Mouse (Mus musculus) left cerebral cortex, postnatal 36 days (tissue): ENCODE data around the gene 1810037I17Rik. TPM values are rescaled to one million over a fixed set of nuclear protein-coding genes. Genes with fewer than 3 reads are reported as not detected.
"Not testable (repeated sequence)": the region's sequence is repeated elsewhere in the genome, so short reads cannot be mapped to it uniquely, and the experiment has no call there.

Experiments
- DNase-seq, 2 experiments: peaks; one replicate each; pipeline ENCODE4 v3.0.0; 2021 to 2022; ENCODE audit warnings: low spot score in 2 of 2, mixed read lengths in 1 of 2
- intact Hi-C: fragments of 180-260 bp; cut with DNase I; formaldehyde crosslinking; loops from one replicate; pipeline ENCODE4 v1.15.1; 2025
- total RNA-seq, 2 experiments: library from RNA; stranded (reverse); gene quantifications; 2 replicates each; pipeline ENCODE4 v1.2.3; 2021

Gene 1810037I17Rik
- total RNA-seq, 2 experiments from 2014 or later: 56.6 to 67.5 TPM

DNA sequence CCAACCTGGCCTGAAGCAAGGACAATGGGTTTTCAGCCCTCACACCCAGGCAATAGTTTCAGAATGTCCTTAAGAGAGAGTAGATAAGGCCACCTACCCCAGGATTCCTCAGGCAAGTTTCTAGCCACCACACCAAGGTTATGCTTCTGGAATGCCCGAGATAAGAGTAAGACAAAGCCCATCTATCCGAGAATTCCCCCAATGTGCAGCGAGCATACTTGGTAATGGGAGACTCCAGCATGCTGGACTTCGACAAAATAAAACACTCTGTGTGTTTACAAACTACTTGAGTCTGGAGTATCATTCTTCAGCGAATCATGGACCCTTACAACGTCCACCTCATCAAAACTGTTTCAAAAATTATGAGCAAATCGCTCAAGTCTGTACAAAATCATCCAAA is 856 bp upstream of the 1810037I17Rik start:
- intact Hi-C loops: loop anchor here (5.0 kb wide), 1 partner anchor 59 kb away; the partner anchor contains the start of gene Usp53

DNA sequence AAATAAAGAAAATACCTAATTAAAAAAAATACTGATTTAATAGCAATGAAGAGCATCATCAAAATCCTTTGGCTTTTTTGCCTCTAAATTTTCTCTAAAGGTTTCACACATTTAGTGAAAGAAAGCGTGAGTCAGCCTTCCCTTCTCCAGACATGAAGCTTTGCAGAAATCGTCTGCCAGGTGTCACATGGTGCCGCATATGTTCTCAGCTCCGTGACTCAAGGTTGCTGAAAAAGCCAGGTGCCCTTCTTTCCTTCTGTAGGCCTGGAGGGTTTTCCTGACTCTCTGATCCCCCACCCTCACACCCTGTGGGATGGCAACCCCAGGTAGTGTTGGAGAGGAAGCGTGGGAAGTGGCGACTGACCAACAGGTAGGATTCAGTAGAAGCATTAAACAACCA is 5.7 kb downstream of the 1810037I17Rik start:
- intact Hi-C loops: no loop called here
- peak; percentile 47 to 60 for DNase-seq

More for the DNA sequence above, 856 bp upstream of the 1810037I17Rik start:
- DNase-seq: no peak

DNA sequence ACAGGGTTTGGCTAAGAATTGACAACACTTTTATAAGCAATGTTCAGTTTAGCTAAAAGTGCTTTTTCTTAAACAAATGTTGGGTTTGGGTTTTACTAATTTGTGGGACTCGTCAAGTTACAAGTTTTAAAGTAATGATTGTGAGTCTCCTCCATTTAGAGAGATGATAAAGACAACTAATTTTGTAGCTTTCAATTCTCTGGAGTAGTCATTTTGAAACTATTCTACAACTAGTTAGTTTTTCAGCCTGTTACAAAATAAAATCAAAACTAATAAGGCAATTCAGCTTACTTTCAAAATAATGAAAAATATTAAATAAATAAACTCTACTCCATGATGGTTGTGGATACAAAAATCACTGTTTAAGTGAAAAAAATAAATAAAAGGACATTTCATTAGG is 8.5 kb downstream of the 1810037I17Rik start:
- DNase-seq: no peak
- intact Hi-C loops: no loop called here

DNA sequence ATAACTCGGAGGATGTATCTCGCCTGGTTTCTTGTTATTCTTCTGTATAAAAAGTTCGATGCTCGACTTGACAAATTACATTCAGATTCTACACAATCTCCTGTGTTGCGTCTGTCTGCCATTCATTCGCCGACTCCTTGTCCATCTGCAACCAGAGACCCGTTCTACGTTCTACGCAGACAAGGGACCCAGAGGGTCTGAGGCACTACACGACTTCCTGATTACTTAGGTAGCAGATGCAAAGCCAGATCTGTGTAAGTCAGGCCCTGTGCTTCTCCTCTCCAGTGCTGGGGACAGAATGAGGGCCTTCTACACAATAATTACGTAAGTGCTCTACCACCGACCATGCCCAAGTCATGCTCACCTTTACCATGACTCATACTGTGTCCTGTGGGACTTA is 13.2 kb downstream of the 1810037I17Rik start:
- DNase-seq, intact Hi-C loops: not testable (repeated sequence)

DNA sequence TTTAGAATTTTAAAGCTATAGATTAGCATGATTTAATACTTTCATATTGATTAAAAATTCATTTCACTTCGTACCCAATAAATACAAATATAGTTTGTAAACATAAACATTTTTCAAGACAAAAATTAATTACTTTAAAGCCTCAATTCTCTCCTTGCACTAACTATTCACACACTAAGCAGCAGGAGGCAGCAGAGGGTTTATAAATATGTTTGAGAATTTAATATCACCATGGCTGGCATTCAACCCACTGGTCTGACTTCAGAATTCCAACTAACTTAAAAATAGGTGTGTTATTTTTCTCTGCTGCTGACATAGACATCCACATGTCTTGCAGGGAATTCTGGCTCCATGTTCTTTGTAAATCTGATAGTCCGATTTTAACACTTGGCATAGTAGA is 15.2 kb downstream of the 1810037I17Rik start:
- no peak for DNase-seq
- intact Hi-C loops: loop anchor here (1.0 to 2.0 kb wide), 2 partner anchors 164 to 220 kb away; no protein-coding TSS in a partner anchor

DNA sequence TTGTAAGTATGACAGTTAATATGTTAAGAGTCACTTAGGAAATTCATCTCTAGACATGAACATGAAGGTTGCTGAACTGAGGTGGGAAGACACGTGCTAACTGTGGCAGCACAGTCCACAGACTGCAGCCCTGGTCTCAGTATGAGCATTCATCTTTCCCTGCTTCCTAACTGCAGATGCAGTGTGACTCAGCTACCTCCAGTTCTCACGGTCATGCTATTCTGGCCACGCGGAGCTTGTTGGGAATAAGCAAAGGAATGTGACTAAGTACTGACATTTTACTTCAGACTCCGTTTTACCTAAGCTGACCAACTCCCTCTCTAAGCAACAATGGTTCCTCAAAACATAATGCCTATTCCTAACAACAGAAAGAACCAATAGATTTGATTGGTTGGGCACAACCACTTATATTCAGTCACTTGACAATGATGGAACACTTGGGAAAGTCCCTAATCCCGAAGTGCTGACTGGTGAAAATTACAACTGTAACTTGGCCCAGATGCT is 19.4 kb downstream of the 1810037I17Rik start:
- DNase-seq: no peak
- intact Hi-C loops: no loop called here

DNA sequence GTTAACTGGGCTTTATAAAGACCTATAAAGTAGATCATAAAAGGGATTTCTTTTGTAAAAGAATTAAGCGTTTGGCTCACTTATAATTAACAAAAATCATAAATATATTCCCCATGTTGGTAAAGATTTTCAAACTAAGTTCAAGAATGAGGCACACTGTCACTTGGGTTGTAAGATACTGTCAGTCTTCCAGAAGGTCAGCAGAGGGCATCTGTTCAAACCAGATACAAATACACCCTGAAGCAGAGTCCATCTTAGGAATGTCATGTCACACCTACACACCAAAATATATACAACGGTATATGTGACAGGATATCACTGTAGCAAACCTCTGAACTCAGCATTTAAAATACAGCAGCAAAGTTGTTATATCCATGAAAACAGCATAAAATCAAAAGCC is 26.1 kb downstream of the 1810037I17Rik start:
- intact Hi-C loops: no loop called here
- DNase-seq: no peak

DNA sequence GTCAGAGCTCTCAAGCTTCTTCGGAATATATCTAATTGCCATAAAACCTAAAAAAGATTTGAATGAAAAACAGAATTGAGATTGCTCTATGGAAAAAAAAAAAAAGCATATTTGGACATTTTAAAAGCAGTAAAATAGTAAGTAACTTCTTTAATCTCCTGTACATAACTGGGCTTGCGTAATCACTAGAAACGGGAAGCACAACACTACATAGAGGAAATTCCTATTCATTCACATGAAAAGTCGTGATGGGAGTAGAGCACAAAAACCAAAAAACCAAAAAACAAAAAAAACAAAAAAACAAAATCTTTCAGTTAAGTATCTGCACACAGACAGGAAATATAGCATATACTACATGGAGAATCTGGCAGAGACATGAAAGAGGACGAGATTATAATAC is 40.3 kb downstream of the 1810037I17Rik start:
- intact Hi-C loops: no loop called here

DNA sequence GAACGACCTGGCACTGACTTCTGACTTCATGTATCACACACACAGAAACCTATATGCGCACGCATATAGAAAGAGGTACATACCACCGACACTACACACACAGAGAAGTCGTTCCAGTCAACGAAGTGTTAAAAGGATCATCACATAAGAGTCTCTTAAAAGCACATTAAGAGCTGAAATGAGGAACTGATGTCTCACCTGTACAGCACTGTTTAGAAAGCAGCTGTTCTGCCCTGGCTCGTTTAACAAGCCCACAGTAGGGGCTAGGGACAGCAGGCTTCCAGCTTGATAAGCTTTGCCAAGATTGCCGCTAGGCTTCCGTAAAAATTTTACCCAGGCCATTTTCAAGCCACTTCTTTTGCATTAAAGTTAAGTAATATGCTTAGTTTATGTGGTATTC is 44.4 kb downstream of the 1810037I17Rik start:
- DNase-seq: no peak
- intact Hi-C loops: no loop called here

More for the DNA sequence above, 40.3 kb downstream of the 1810037I17Rik start:
- no peak for DNase-seq

DNA sequence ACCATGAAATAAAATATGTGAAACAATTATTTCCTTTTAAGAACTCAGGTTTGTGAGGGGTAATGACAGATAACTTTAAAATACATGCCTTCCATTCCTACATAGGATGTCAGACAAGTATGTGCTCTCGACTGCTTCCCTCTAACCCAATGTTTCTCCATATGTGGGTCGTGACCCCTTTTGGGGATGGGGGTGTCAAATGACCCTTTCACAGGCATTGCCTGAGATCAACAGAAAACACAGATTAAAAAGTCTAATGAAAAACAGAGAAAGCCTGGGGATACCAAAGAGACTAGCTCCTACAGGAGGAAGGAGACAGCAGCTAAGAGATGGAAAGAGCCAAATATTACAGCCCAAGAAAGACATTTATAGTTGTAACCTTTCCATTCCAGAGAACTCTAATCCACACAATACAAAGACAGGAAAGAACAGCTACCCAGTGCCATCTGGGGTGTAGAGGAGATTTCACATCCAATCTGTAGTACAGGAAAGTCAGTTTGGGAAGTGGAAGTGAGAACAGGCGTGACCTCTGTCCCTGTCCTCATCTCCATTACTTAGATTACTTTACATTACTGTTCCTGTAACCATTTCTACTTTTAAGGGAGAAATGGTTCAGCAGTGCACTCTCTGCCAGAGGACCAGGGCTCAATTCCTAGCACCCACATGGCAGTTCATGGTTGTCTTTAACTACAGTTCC is 48.3 kb downstream of the 1810037I17Rik start:
- intact Hi-C loops: no loop called here
- DNase-seq: no peak

DNA sequence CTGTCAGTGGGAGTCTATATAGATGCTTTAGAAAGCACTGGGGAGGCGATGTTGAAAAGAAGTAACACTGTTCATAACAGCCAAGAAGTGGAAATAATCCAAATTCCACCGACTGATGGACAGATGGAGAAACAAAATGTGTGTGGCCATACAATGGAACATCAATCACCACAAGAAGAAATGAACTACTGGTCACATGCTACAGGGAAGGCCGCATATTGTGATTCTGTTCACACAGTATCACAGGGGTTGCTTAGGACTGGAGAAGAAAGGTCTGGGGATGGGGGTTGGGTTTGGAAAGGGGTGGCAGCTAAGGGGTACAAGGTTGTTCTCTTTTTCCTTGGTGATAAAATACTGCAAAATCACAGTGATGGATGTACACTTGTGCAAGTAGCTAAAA is 50.8 kb downstream of the 1810037I17Rik start:
- intact Hi-C loops: no loop called here
- DNase-seq: no peak

DNA sequence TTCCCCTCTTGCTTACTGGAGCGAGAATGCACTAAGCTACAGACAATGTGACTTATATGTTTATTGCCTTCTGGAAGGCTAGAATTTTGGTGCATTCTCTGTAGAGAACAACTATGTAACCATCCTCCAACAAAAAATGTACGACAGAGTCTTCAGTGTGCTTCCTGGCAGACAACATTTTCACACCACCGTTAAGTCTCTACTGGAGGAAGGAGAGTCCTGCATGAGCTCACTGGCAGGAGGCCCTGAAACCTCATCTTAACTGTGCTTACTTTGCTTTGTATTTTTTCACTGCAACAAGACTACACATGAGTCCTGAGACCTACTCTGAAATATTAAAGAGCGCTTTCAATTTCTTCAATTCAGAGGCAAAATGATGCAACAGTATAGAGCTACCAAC is 51.4 kb downstream of the 1810037I17Rik start:
- no peak for DNase-seq

More for the DNA sequence above, 51.4 kb downstream of the 1810037I17Rik start:
- intact Hi-C loops: no loop called here

Other genes with a start within 250 kb of the 1810037I17Rik start
- gene Pde5a, start 195.3 kb upstream of the 1810037I17Rik start, total RNA-seq: 10 to 100 TPM in 1 of 2 experiments, 1 to 10 TPM in 1; 10.0 to 17.3 TPM
- not detected for gene Fabp2, start 29.1 kb upstream of the 1810037I17Rik start, total RNA-seq
- gene Gm10959, start 4.8 kb upstream of the 1810037I17Rik start, total RNA-seq: not detected
- gene Usp53, start 60.3 kb downstream of the 1810037I17Rik start, total RNA-seq: 10 to 100 TPM; 21.7 to 32.7 TPM
- under 1 TPM; 0.27 to 0.68 TPM for gene Myoz2, start 110.8 kb downstream of the 1810037I17Rik start, total RNA-seq